Mouse (Mus musculus) heart, embryonic 12.5 days (tissue): ENCODE results near the gene 1110008P14Rik. TPM values are rescaled to one million over a fixed set of nuclear protein-coding genes. Genes with fewer than 3 reads are reported as not detected.

Experiments used
- ATAC-seq: fragments of 200-750 bp; cut with Nextera tagmentation; 2 replicates; pipeline ENCODE4 v1.8.0; 2017; ENCODE audit warnings: moderate TSS enrichment, moderate library complexity; ENCODE audit not compliant: insufficient number of reproducible peaks, low FRiP score
- H3K27ac ChIP-seq: fragments of 300-500 bp; sonication (generic); 2 replicates; pipeline ENCODE4 v1.5.1; 2016; ENCODE audit warnings: mild to moderate bottlenecking, moderate library complexity; ENCODE audit not compliant: poor library complexity, severe bottlenecking
- H3K27me3 ChIP-seq: fragments of 300-500 bp; sonication (generic); replicated peaks from 2 replicates; pipeline ENCODE4 v1.6.1; 2016; ENCODE audit warnings: mild to moderate bottlenecking, moderate library complexity
- H3K36me3 ChIP-seq: fragments of 300-500 bp; sonication (generic); 2 replicates; pipeline ENCODE4 v1.6.1; 2016; ENCODE audit warnings: mild to moderate bottlenecking, moderate library complexity
- H3K4me1 ChIP-seq: fragments of 300-500 bp; sonication (generic); replicated peaks from 2 replicates; pipeline ENCODE4 v1.6.1; 2016; ENCODE audit warnings: mild to moderate bottlenecking
- H3K4me2 ChIP-seq: fragments of 300-500 bp; sonication (generic); 2 replicates; pipeline ENCODE4 v1.6.1; 2016; ENCODE audit warnings: mild to moderate bottlenecking, moderate library complexity
- H3K4me3 ChIP-seq: fragments of 300-500 bp; sonication (generic); 2 replicates; pipeline ENCODE4 v1.5.1; 2016; ENCODE audit warnings: mild to moderate bottlenecking
- H3K9ac ChIP-seq: fragments of 300-500 bp; sonication (generic); 2 replicates; pipeline ENCODE4 v1.6.1; 2016; ENCODE audit warnings: mild to moderate bottlenecking, moderate library complexity
- H3K9me3 ChIP-seq: fragments of 300-500 bp; sonication (generic); replicated peaks from 2 replicates; pipeline ENCODE4 v1.6.1; 2016; ENCODE audit warnings: mild to moderate bottlenecking, moderate library complexity
- WGBS: fragments of 180-500 bp; shearing (Covaris S2); methylation state at CpG from one replicate; pipeline ENCODE4 v1.1.7; 2016; 5-methylcytosine and 5-hydroxymethylcytosine counted together
- polyA plus RNA-seq: library from polyadenylated mRNA; unstranded; fragments of >200 nt; fragmentation: Nextera tagmentation; extraction: Ambion mirVana; gene quantifications from 2 replicates; pipeline ENCODE4 v1.2.1, GENCODE M21; 2016

1110008P14Rik gene
- polyA plus RNA-seq, 1 experiment from 2014 or later, result 48.2 TPM

- Histone ChIP-seq H3K4me2 (peak within 1 kb of the TSS; percentile 91), H3K9me3 (no peaks in the 10 kb centered on the region), H3K27me3 (peaks cover 38% of the 10 kb centered on the region), H3K4me1 (peaks cover 32% of the 10 kb centered on the region), H3K36me3 (no peaks in the 10 kb centered on the region), H3K9ac (peak within 1 kb of the TSS; percentile 76), H3K4me3 (peak within 1 kb of the TSS; percentile 58), H3K27ac (peak within 1 kb of the TSS; percentile 44; the same call in 1 of the 2 replicates)
- under 1% methylated on average over 29 of the region's 52 CpGs for WGBS
- 0 out of 2 replicates have a peak, but pooled peaks have one; percentile 20 for ATAC-seq
Observed at GRCm38 (mm10) chr2:32352151-32353006, 29.4 kb downstream of the 1110008P14Rik start, which contains the start of gene Ciz1. Ciz1 (plus strand) TSS chr2:32352327.

- peaks cover 46% of the 10 kb centered on the region for H3K27me3 ChIP-seq
Observed at GRCm38 (mm10) chr2:32351471-32351961, 30.2 kb downstream of the 1110008P14Rik start.

GRCm38 (mm10) chr2:32350471-32351051 lies 31.2 kb downstream of the 1110008P14Rik start:
- no peak overlapping the region for H3K4me3 ChIP-seq
- H3K9me3 ChIP-seq, result no peaks in the 10 kb centered on the region
- no peaks in the 10 kb centered on the region for H3K36me3 ChIP-seq
- no peak overlapping the region for H3K9ac ChIP-seq
- WGBS, result 45% methylated on average over 13 of the region's 13 CpGs
- H3K4me2 ChIP-seq, result no peak overlapping the region
- no peak for ATAC-seq
- H3K27ac ChIP-seq, result no peak overlapping the region
- H3K4me1 ChIP-seq, result peaks cover 32% of the 10 kb centered on the region
- peaks cover 49% of the 10 kb centered on the region for H3K27me3 ChIP-seq

More at GRCm38 (mm10) chr2:32351471-32351961, 30.2 kb downstream of the 1110008P14Rik start:
- H3K4me2 ChIP-seq, result peak overlapping the region; percentile 91
- peaks cover 32% of the 10 kb centered on the region for H3K4me1 ChIP-seq
- no peaks in the 10 kb centered on the region for H3K9me3 ChIP-seq
- ATAC-seq, result no peak
- peak overlapping the region; percentile 58 for H3K4me3 ChIP-seq
- no peak overlapping the region for H3K27ac ChIP-seq
- no peaks in the 10 kb centered on the region for H3K36me3 ChIP-seq
- H3K9ac ChIP-seq, result no peak overlapping the region
- 44% methylated on average over 9 of the region's 9 CpGs for WGBS

GRCm38 (mm10) chr2:32349625-32350255 lies 32.0 kb downstream of the 1110008P14Rik start:
- Histone ChIP-seq H3K4me1 (peaks cover 29% of the 10 kb centered on the region), H3K4me3 (no peak overlapping the region), H3K27ac (no peak overlapping the region), H3K27me3 (peaks cover 53% of the 10 kb centered on the region), H3K4me2 (no peak overlapping the region), H3K9me3 (no peaks in the 10 kb centered on the region), H3K36me3 (no peaks in the 10 kb centered on the region), H3K9ac (no peak overlapping the region)
- ATAC-seq, result no peak
- WGBS, result 50% methylated on average over 8 of the region's 8 CpGs

- Histone ChIP-seq H3K4me3 (no peak overlapping the region), H3K36me3 (no peaks in the 10 kb centered on the region), H3K9ac (no peak overlapping the region), H3K4me1 (peaks cover 16% of the 10 kb centered on the region; the same call in 1 of the 2 replicates), H3K27ac (no peak overlapping the region), H3K9me3 (no peaks in the 10 kb centered on the region), H3K4me2 (no peak overlapping the region), H3K27me3 (peaks cover 60% of the 10 kb centered on the region)
- WGBS, result 75% methylated on average over 11 of the region's 11 CpGs
- no peak for ATAC-seq
Observed at GRCm38 (mm10) chr2:32348311-32348710, 33.4 kb downstream of the 1110008P14Rik start.

GRCm38 (mm10) chr2:32347019-32347418 lies 34.7 kb downstream of the 1110008P14Rik start:
- H3K27ac ChIP-seq, result no peak overlapping the region
- no peak overlapping the region for H3K4me3 ChIP-seq
- peaks cover 54% of the 10 kb centered on the region for H3K27me3 ChIP-seq
- ATAC-seq, result no peak
- H3K9me3 ChIP-seq, result no peaks in the 10 kb centered on the region
- no peaks in the 10 kb centered on the region for H3K36me3 ChIP-seq
- H3K4me2 ChIP-seq, result no peak overlapping the region
- whole genome bisulfite sequencing, result 66% methylated on average over 6 of the region's 6 CpGs
- H3K9ac ChIP-seq, result no peak overlapping the region
- H3K4me1 ChIP-seq, result peaks cover 6% of the 10 kb centered on the region; the same call in 1 of the 2 replicates

- WGBS, result 71% methylated on average over 14 of the region's 14 CpGs
- Histone ChIP-seq H3K27ac (no peak overlapping the region), H3K4me1 (no peaks in the 10 kb centered on the region), H3K9ac (0 out of 2 replicates have a peak overlapping the region, but pooled peaks have one; percentile 11), H3K27me3 (peaks cover 46% of the 10 kb centered on the region), H3K4me2 (no peak overlapping the region), H3K36me3 (no peaks in the 10 kb centered on the region), H3K4me3 (no peak overlapping the region), H3K9me3 (no peaks in the 10 kb centered on the region)
- ATAC-seq, result no peak
Observed at GRCm38 (mm10) chr2:32344598-32345321, 37.0 kb downstream of the 1110008P14Rik start.

GRCm38 (mm10) chr2:32344056-32344455 lies 37.7 kb downstream of the 1110008P14Rik start:
- no peak overlapping the region for H3K4me3 ChIP-seq
- no peak overlapping the region for H3K9ac ChIP-seq
- H3K9me3 ChIP-seq, result no peaks in the 10 kb centered on the region
- no peaks in the 10 kb centered on the region for H3K36me3 ChIP-seq
- peaks cover 39% of the 10 kb centered on the region for H3K27me3 ChIP-seq
- no peaks in the 10 kb centered on the region for H3K4me1 ChIP-seq
- no peak for ATAC-seq
- WGBS, result 71% methylated on average over 10 of the region's 10 CpGs
- H3K4me2 ChIP-seq, result no peak overlapping the region
- H3K27ac ChIP-seq, result no peak overlapping the region

- Histone ChIP-seq H3K4me3 (no peak overlapping the region), H3K27me3 (peaks cover 36% of the 10 kb centered on the region), H3K9me3 (no peaks in the 10 kb centered on the region), H3K27ac (no peak overlapping the region), H3K9ac (no peak overlapping the region), H3K4me1 (no peaks in the 10 kb centered on the region), H3K36me3 (no peaks in the 10 kb centered on the region), H3K4me2 (no peak overlapping the region)
- no peak for ATAC-seq
- WGBS, result 85% methylated on average over 2 of the region's 2 CpGs
Observed at GRCm38 (mm10) chr2:32343351-32343671, 38.4 kb downstream of the 1110008P14Rik start.

GRCm38 (mm10) chr2:32342539-32343350 lies 39.0 kb downstream of the 1110008P14Rik start:
- H3K4me1 ChIP-seq, result no peaks in the 10 kb centered on the region
- WGBS, result 74% methylated on average over 6 of the region's 6 CpGs
- H3K27me3 ChIP-seq, result peaks cover 39% of the 10 kb centered on the region
- 0 out of 2 replicates have a peak, but pooled peaks cover 3% of the 10 kb centered on the region for H3K9me3 ChIP-seq
- H3K9ac ChIP-seq, result no peak overlapping the region
- H3K36me3 ChIP-seq, result no peaks in the 10 kb centered on the region
- H3K4me3 ChIP-seq, result no peak overlapping the region
- no peak overlapping the region for H3K4me2 ChIP-seq
- H3K27ac ChIP-seq, result no peak overlapping the region
- no peak for ATAC-seq
